8 mouse cellular contexts compared by ENCODE assay signal in genomic region chr12:81860308-81861181, GRCm38 (mm10). TPM values are rescaled to one million over a fixed set of nuclear protein-coding genes. Genes with fewer than 3 reads are reported as not detected.
DNase-seq lines count a peak whose midpoint lies in the region; TF ChIP-seq lines count a peak whose summit lies in the region.

No protein-coding gene starts in this region.

- WGBS in liver, adult 2 months = under 1% methylated on average over 106 of the region's 107 CpGs

- TF ChIP-seq POLR2A in liver, adult 2 months (IDR thresholded peaks at IDR 0.05; ENCODE audit: extremely low read depth, insufficient read depth, low read length) = no peak

- peak overlapping the region; percentile 95 for H3K9ac ChIP-seq in liver, adult 2 months (ENCODE audit: low read depth, low read length)

- peak; percentile 59 to 66 for DNase-seq in left cerebral cortex, adult 18-20 months (ENCODE audit: low spot score in 2 of 2)
- DNase-seq in left cerebral cortex, adult 11 months (ENCODE audit: low spot score) = no peak
- peak; percentile 51 for DNase-seq in embryo, embryonic 11.5 days (ENCODE audit: low read depth, low spot score)
- peak; percentile 68 to 84 for DNase-seq in heart, adult 18-20 months
- DNase-seq in kidney, adult 18-20 months = peak; percentile 79
- peak; percentile 68 for DNase-seq in liver, adult 2 months (ENCODE audit: extremely low read depth, low read depth, low spot score)
- DNase-seq in monocyte, adult 2 months (ENCODE audit: low read depth in 1 of 2, low spot score in 2 of 2) = peak; percentile 21 to 53
- DNase-seq in spleen, postnatal 36 days (ENCODE audit: low spot score in 2 of 2) = peak; percentile 66 to 69

- peak overlapping the region; percentile 75 for H3K27ac ChIP-seq in liver, adult 2 months (replicated peaks; ENCODE audit: insufficient read depth, low read depth, low read length)

- 0 out of 2 replicates have a peak, but pooled peaks have one; percentile 5 for TF ChIP-seq CTCF in liver, adult 2 months (IDR thresholded peaks at IDR 0.05; ENCODE audit: low read depth, low read length)

- H3K36me3 ChIP-seq in liver, adult 2 months (ENCODE audit: control insufficient read depth, insufficient read depth, low read length) = no peaks in the 10 kb centered on the region

- H3K79me2 ChIP-seq in liver, adult 2 months (ENCODE audit: control insufficient read depth, insufficient read depth, low read length) = peaks cover 18% of the 10 kb centered on the region

- H3K4me3 ChIP-seq in liver, adult 2 months (ENCODE audit: insufficient read depth, low read depth, low read length) = peak overlapping the region; percentile 91

- H3K27me3 ChIP-seq in liver, adult 2 months (ENCODE audit: control insufficient read depth, insufficient read depth, low read length) = no peaks in the 10 kb centered on the region

- peaks cover 16% of the 10 kb centered on the region for H3K4me1 ChIP-seq in liver, adult 2 months (ENCODE audit: control insufficient read depth, insufficient read depth, low read length)

RNA-seq across cellular contexts. Expression of gene Pcnx, which starts 0.7 kb away (rescaled TPM):
- 10 to 100 TPM; 80.1 to 90.0 TPM for total RNA-seq in left cerebral cortex, adult 18-20 months (2021)
- 10 to 100 TPM; 59.0 to 63.6 TPM for total RNA-seq in heart, adult 18-20 months (2021)
- total RNA-seq in liver, adult 2 months (2014; rRNA removed) = 14.5 and 20.7 TPM in 2 replicates
- 9.5 and 10.6 TPM in 2 replicates for polyA plus RNA-seq in liver, adult 2 months (2012; rRNA removed)
